Mouse (Mus musculus) embryonic facial prominence, embryonic 15.5 days (tissue): Measurements from ENCODE around the gene Cdk15. TPM values are rescaled to one million over a fixed set of nuclear protein-coding genes. Genes with fewer than 3 reads are reported as not detected.

Experiments
- ATAC-seq: fragments of 200-750 bp; cut with Nextera tagmentation; 2 replicates; pipeline ENCODE4 v1.8.0; 2017; ENCODE audit warnings: low read depth, moderate TSS enrichment; ENCODE audit not compliant: insufficient number of reproducible peaks, low FRiP score, low TSS enrichment
- H3K27ac ChIP-seq: fragments of 300-500 bp; sonication (generic); replicated peaks from 2 replicates; pipeline ENCODE4 v1.5.1; 2015; ENCODE audit warnings: mild to moderate bottlenecking, inconsistent platforms
- H3K27me3 ChIP-seq: fragments of 300-500 bp; sonication (generic); 2 replicates; pipeline ENCODE4 v1.6.1; 2015; ENCODE audit warnings: inconsistent platforms
- H3K36me3 ChIP-seq: fragments of 300-500 bp; sonication (generic); 2 replicates; pipeline ENCODE4 v1.6.1; 2015; ENCODE audit warnings: mild to moderate bottlenecking, inconsistent platforms
- H3K4me1 ChIP-seq: fragments of 300-500 bp; sonication (generic); 2 replicates; pipeline ENCODE4 v1.6.1; 2015; ENCODE audit warnings: inconsistent platforms
- H3K4me2 ChIP-seq: fragments of 300-500 bp; sonication (generic); replicated peaks from 2 replicates; pipeline ENCODE4 v1.6.1; 2015; ENCODE audit warnings: mild to moderate bottlenecking, inconsistent platforms
- H3K4me3 ChIP-seq: fragments of 300-500 bp; sonication (generic); replicated peaks from 2 replicates; pipeline ENCODE4 v1.5.1; 2015; ENCODE audit warnings: mild to moderate bottlenecking, inconsistent platforms
- H3K9ac ChIP-seq: fragments of 300-500 bp; sonication (generic); 2 replicates; pipeline ENCODE4 v1.6.1; 2015; ENCODE audit warnings: inconsistent platforms
- H3K9me3 ChIP-seq: fragments of 300-500 bp; sonication (generic); replicated peaks from 2 replicates; pipeline ENCODE4 v1.6.1; 2016; ENCODE audit warnings: inconsistent platforms
- WGBS: fragments of 180-500 bp; shearing (Covaris S2); methylation state at CpG from one replicate; pipeline ENCODE4 v1.1.7; 2015; 5-methylcytosine and 5-hydroxymethylcytosine counted together
- polyA plus RNA-seq: library from polyadenylated mRNA; unstranded; fragments of >200 nt; fragmentation: Nextera tagmentation; extraction: Ambion mirVana; gene quantifications from 2 replicates; pipeline ENCODE4 v1.2.1, GENCODE M21; 2015

The Cdk15 gene
- polyA plus RNA-seq, 1 experiment from 2014 or later = 1.8 TPM

DNA sequence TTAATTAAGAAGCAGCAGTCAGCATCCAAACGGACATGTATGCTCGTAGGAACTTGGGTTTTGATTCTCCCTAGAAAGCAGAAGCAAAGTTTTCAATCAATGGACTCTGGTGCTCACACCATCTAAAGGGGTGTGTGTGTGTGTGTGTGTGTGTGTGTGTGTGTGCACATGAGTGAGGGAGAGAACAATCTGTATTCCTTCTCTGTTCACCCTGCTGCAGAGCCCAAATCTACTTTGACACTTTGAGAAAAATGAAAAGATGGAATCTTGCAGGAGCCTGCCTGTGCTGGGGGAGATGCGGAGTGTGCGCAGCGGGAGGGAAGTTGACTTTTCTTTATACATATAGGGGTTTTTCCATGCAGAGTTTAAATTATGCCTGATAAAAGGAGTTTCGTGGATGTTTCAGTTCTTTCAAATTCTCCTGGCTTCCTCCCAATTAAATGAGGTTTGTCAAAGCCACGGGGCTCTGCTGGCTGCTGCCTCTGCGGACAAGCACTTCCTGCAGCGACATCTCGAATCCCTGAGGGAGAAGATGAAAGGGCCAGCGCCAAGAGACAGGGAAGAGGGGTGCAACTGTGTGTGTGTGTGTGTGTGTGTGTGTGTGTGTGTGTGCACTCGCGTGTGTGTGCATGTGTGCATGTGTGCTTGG lies 76.2 kb downstream of the Cdk15 start:
- peak overlapping the region; percentile 22 for H3K4me2 ChIP-seq
- no peaks in the 10 kb centered on the region for H3K9me3 ChIP-seq
- H3K4me1 ChIP-seq = peaks cover 26% of the 10 kb centered on the region
- H3K36me3 ChIP-seq = no peaks in the 10 kb centered on the region
- no peak overlapping the region; the same call in 1 of the 2 replicates for H3K27ac ChIP-seq
- ATAC-seq = no peak
- WGBS = 16% methylated on average over 13 of the region's 13 CpGs
- no peak overlapping the region for H3K4me3 ChIP-seq
- no peaks in the 10 kb centered on the region for H3K27me3 ChIP-seq
- H3K9ac ChIP-seq = no peak overlapping the region

DNA sequence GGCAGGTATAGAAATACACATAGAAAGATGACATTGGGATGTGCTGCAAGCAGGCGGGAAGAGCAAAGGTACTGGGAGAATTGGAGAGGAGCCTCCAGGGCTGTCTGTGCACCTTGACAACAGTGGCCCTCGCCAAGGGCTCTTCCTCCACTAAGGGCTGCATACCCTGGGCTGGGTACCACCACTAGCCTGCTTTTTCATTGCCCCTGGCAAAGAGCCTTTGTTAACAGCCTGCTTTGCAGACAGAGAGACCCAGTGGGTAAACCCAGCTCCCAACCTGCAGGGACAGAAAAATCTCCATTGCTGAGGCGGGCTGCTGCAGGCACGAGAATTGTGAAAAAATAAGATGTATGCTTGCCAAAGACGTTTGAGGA lies 76.7 kb downstream of the Cdk15 start:
- Histone ChIP-seq H3K4me2 (peak overlapping the region; percentile 22; the same call in 1 of the 2 replicates), H3K9me3 (no peaks in the 10 kb centered on the region), H3K27me3 (no peaks in the 10 kb centered on the region), H3K27ac (no peak overlapping the region), H3K4me3 (no peak overlapping the region), H3K4me1 (peaks cover 26% of the 10 kb centered on the region), H3K9ac (no peak overlapping the region), H3K36me3 (no peaks in the 10 kb centered on the region)
- ATAC-seq = no peak
- WGBS = 36% methylated on average over 5 of the region's 5 CpGs

DNA sequence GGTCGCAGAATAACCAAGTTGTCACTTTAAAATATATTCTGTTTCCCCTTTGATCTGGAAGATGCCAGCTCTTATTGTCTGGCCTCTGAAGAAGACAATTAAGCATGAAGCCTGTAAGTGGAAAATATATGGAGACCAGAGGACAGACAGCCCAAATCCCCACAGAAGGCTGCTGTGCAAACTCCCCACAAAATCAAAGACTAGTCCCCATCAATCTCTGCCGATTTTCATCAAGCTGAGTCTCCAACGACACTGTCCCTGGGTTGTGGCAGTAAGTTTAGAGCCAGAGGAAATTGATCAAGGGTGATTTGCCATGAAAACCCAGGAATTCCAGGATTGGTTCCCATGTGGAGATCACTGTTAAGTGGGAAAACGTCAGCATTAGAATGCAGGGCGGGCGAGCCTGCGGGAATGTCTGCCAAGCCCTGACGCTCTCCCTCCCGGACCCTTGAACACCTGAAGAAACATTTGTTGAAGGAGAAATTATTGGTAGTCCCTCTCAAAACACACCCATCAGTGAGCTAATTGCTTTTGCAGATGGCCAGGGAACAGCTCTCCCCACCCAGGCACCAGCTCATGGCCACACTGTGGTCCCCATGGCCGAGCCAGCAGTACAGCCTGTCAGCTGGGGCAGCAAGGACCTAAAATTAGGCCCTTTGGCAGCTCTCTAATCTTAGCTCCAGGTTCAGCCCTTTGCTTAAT lies 77.3 kb downstream of the Cdk15 start:
- ATAC-seq = no peak
- Histone ChIP-seq H3K27me3 (no peaks in the 10 kb centered on the region), H3K27ac (no peak overlapping the region), H3K9ac (no peak overlapping the region), H3K9me3 (no peaks in the 10 kb centered on the region), H3K36me3 (no peaks in the 10 kb centered on the region), H3K4me3 (no peak overlapping the region), H3K4me2 (no peak overlapping the region), H3K4me1 (peaks cover 26% of the 10 kb centered on the region)
- 34% methylated on average over 10 of the region's 10 CpGs for WGBS

DNA sequence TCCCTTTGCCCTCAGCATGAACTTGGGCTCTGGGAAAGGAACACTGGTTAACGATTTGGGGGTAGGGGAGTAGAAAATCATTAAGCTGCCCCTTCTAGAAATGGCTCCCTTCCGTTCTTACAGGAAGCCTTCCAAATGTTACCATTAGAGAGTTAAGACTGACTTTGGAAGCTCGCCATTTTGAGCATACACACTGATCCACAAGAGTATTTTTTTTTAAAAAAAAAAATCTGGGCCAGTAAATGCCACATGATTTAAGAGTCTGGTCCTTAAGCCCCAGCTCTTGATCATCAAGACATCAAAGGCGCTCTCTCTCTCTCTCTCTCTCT lies 77.8 kb downstream of the Cdk15 start:
- no peak overlapping the region for H3K4me2 ChIP-seq
- H3K27me3 ChIP-seq = no peaks in the 10 kb centered on the region
- ATAC-seq = no peak
- no peaks in the 10 kb centered on the region for H3K36me3 ChIP-seq
- 38% methylated on average over 4 of the region's 4 CpGs for WGBS
- no peak overlapping the region for H3K27ac ChIP-seq
- no peak overlapping the region for H3K4me3 ChIP-seq
- no peak overlapping the region for H3K9ac ChIP-seq
- H3K9me3 ChIP-seq = no peaks in the 10 kb centered on the region
- H3K4me1 ChIP-seq = peaks cover 26% of the 10 kb centered on the region

DNA sequence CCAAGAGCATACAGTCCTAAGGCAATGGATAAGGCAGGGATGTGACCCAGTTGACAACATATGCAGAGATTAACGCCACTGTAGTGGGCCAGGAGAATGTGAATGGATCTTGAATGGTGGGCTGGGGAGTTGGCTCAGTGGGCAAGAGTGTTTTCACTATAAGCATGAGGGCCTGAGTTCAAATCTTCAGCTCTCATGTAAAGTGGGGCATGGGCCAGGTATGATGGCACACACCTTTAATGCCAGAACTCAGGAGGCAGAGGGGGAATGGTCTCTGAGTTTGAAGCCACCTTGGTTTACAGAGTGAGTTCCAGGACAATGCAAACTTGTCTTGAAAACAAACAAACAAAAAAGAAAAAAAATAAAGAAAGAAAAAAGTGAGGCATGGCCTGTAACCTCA lies 79.5 kb downstream of the Cdk15 start:
- 88% methylated on average over 1 of the region's 1 CpGs for WGBS
- no peaks in the 10 kb centered on the region for H3K36me3 ChIP-seq
- no peaks in the 10 kb centered on the region for H3K9me3 ChIP-seq
- H3K4me3 ChIP-seq = no peak overlapping the region
- peaks cover 34% of the 10 kb centered on the region for H3K4me1 ChIP-seq
- H3K27ac ChIP-seq = no peak overlapping the region
- no peak overlapping the region for H3K9ac ChIP-seq
- H3K27me3 ChIP-seq = no peaks in the 10 kb centered on the region
- no peak for ATAC-seq
- no peak overlapping the region for H3K4me2 ChIP-seq

- ATAC-seq = peak; percentile 67; the same call in 1 of the 2 replicates
- Histone ChIP-seq H3K9ac (no peak overlapping the region), H3K27me3 (no peaks in the 10 kb centered on the region), H3K4me3 (0 out of 2 replicates have a peak overlapping the region, but pooled peaks have one; percentile 8), H3K9me3 (no peaks in the 10 kb centered on the region), H3K4me2 (peak overlapping the region; percentile 22), H3K27ac (0 out of 2 replicates have a peak overlapping the region, but pooled peaks have one; percentile 39), H3K36me3 (no peaks in the 10 kb centered on the region), H3K4me1 (peaks cover 9% of the 10 kb centered on the region)
- WGBS = 8% methylated on average over 16 of the region's 16 CpGs
Measured at GRCm38 (mm10) chr1:59340814-59341588, 84.3 kb downstream of the Cdk15 start.

- H3K4me3 ChIP-seq = no peak overlapping the region
- no peak overlapping the region for H3K27ac ChIP-seq
- WGBS = 15% methylated on average over 3 of the region's 3 CpGs
- peaks cover 9% of the 10 kb centered on the region for H3K4me1 ChIP-seq
- no peak for ATAC-seq
- no peak overlapping the region for H3K9ac ChIP-seq
- H3K4me2 ChIP-seq = no peak overlapping the region
- no peaks in the 10 kb centered on the region for H3K36me3 ChIP-seq
- H3K9me3 ChIP-seq = no peaks in the 10 kb centered on the region
- no peaks in the 10 kb centered on the region for H3K27me3 ChIP-seq
Measured at GRCm38 (mm10) chr1:59341697-59342096, 85.0 kb downstream of the Cdk15 start.

- Histone ChIP-seq H3K27me3 (no peaks in the 10 kb centered on the region), H3K4me3 (no peak overlapping the region), H3K36me3 (no peaks in the 10 kb centered on the region), H3K27ac (no peak overlapping the region), H3K4me2 (no peak overlapping the region), H3K9me3 (no peaks in the 10 kb centered on the region), H3K4me1 (peaks cover 9% of the 10 kb centered on the region), H3K9ac (no peak overlapping the region)
- 59% methylated on average over 6 of the region's 6 CpGs for WGBS
- ATAC-seq = no peak
Measured at GRCm38 (mm10) chr1:59342146-59342545, 85.4 kb downstream of the Cdk15 start.

DNA sequence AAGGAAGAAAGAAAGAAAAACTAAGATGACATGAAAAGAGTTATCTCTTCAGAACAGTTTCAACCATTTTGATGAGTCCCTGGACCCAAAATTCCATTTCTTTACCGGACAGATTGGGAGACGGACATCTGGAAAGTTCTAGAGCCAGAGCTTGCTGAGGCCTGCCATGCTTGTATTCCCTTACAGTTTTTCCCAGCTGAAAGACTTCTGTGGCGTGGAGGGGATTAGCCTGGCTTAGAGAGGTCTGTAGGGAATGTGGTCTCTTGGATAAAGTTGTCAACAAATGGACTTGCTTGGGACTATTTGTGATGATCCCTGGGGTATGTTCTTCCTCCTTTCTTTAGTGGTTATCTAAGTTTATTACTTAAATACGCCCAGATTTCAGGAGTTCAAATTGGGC lies 96.0 kb downstream of the Cdk15 start:
- H3K27me3 ChIP-seq = no peaks in the 10 kb centered on the region
- H3K9ac ChIP-seq = no peak overlapping the region
- H3K4me1 ChIP-seq = no peaks in the 10 kb centered on the region
- H3K27ac ChIP-seq = no peak overlapping the region
- WGBS = 58% methylated on average over 4 of the region's 4 CpGs
- no peak for ATAC-seq
- no peaks in the 10 kb centered on the region for H3K9me3 ChIP-seq
- H3K4me2 ChIP-seq = no peak overlapping the region
- H3K4me3 ChIP-seq = no peak overlapping the region
- no peaks in the 10 kb centered on the region for H3K36me3 ChIP-seq

- H3K4me1 ChIP-seq = no peaks in the 10 kb centered on the region
- H3K4me2 ChIP-seq = no peak overlapping the region
- H3K9me3 ChIP-seq = no peaks in the 10 kb centered on the region
- no peaks in the 10 kb centered on the region for H3K27me3 ChIP-seq
- H3K9ac ChIP-seq = no peak overlapping the region
- H3K27ac ChIP-seq = no peak overlapping the region
- ATAC-seq = no peak
- H3K4me3 ChIP-seq = no peak overlapping the region
- H3K36me3 ChIP-seq = no peaks in the 10 kb centered on the region
- WGBS = 89% methylated on average over 9 of the region's 9 CpGs
Measured at GRCm38 (mm10) chr1:59355440-59355839, 98.7 kb downstream of the Cdk15 start.

- Histone ChIP-seq H3K27ac (no peak overlapping the region), H3K4me1 (no peaks in the 10 kb centered on the region)
- ATAC-seq = no peak
Measured at GRCm38 (mm10) chr1:59359136-59359535, 102.4 kb downstream of the Cdk15 start.

More at GRCm38 (mm10) chr1:59359136-59359535, 102.4 kb downstream of the Cdk15 start:
- no peak overlapping the region for H3K4me2 ChIP-seq
- H3K27me3 ChIP-seq = no peaks in the 10 kb centered on the region
- no peaks in the 10 kb centered on the region for H3K9me3 ChIP-seq
- H3K9ac ChIP-seq = no peak overlapping the region
- 86% methylated on average over 9 of the region's 9 CpGs for WGBS
- H3K36me3 ChIP-seq = no peaks in the 10 kb centered on the region
- H3K4me3 ChIP-seq = no peak overlapping the region
